Mouse (Mus musculus) spleen, adult 2 months (tissue): ENCODE results near the gene Sst. TPM values are rescaled to one million over a fixed set of nuclear protein-coding genes. Genes with fewer than 3 reads are reported as not detected.

ENCODE experiments used
- DNase-seq, 2 experiments: peaks; one replicate each; pipeline versions ENCODE4 v3.0.0 to v3.0.0-alpha.2; 2012 to 2021; ENCODE audit warnings: low spot score in 2 of 2, low read depth in 1 of 2
- H3K27ac ChIP-seq: fragments of 200-500 bp; 2 replicates; pipeline ENCODE4 v1.5.1; 2012; ENCODE audit warnings: low read length, inconsistent platforms; ENCODE audit not compliant: insufficient read depth
- H3K27me3 ChIP-seq: fragments of 200-500 bp; 2 replicates; pipeline ENCODE4 v1.6.1; 2012; ENCODE audit warnings: mild to moderate bottlenecking, moderate library complexity, low read length, inconsistent platforms; ENCODE audit not compliant: control insufficient read depth, insufficient read depth
- H3K36me3 ChIP-seq: fragments of 200-500 bp; 2 replicates; pipeline ENCODE4 v1.6.1; 2012; ENCODE audit warnings: mild to moderate bottlenecking, low read length, inconsistent platforms; ENCODE audit not compliant: control insufficient read depth, insufficient read depth
- H3K4me1 ChIP-seq: fragments of 200-500 bp; 2 replicates; pipeline ENCODE4 v1.6.1; 2011; ENCODE audit warnings: inconsistent platforms; ENCODE audit not compliant: control insufficient read depth, insufficient read depth, insufficient read length
- H3K4me3 ChIP-seq: fragments of 200-500 bp; 2 replicates; pipeline ENCODE4 v1.5.1; 2011; ENCODE audit warnings: mild to moderate bottlenecking, inconsistent platforms; ENCODE audit not compliant: insufficient read depth, insufficient read length; ENCODE audit errors: extremely low read depth
- CTCF ChIP-seq: fragments of 200-500 bp; IDR thresholded peaks from 2 replicates; pipeline ENCODE4 v1.5.1; 2011; ENCODE audit warnings: mild to moderate bottlenecking, inconsistent platforms; ENCODE audit not compliant: insufficient read depth, insufficient read length, insufficient replicate concordance; ENCODE audit errors: extremely low read depth
- POLR2A ChIP-seq: fragments of 200-500 bp; IDR thresholded peaks from 2 replicates; pipeline ENCODE4 v1.6.1; 2011; ENCODE audit warnings: low read depth, low read length, inconsistent platforms
- WGBS: fragments of 180-500 bp; shearing (Covaris S2); methylation state at CpG from one replicate; pipeline ENCODE4 v1.1.7; 2018; 5-methylcytosine and 5-hydroxymethylcytosine counted together
- polyA plus RNA-seq: library from polyadenylated mRNA; depleted of rRNA; stranded (reverse); fragments of >200 nt; gene quantifications from 2 replicates; pipeline ENCODE4 v1.2.3, GENCODE M21; 2012; rRNA removed

Gene Sst
- polyA plus RNA-seq, 1 experiment: not detected

DNA sequence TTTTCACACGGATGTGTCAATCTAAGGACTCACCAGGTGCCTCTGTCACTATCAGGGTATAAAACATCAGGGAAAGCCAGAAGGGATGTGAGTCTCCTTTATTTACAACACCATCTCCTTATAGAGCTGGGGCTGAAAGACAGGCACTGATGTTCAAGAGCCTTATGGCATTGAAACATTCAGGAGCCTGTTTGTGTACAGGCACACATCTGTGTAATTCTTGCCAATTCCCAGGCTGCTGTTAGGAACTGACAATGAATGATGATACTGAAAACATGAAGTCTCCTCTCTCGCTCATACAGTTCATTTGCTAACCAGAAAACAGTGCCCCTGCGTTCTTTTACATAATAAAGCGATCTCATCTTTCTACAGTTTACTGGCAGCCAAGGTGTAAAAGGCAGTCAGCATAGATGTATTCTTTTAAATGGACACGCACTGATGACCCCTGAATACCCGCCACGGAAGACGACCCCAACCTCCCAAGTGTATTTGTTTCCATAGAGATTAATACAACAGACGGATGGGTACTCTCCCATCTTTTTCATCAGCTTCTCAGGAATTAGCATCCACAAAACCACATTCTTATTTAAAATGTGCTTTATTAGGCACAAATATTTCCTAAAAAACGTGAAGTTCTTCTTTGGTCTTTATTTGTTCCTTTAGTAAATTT lies 2.7 kb downstream of the Sst start:
- H3K4me1 ChIP-seq: no peaks in the 10 kb centered on the region
- H3K36me3 ChIP-seq: no peaks in the 10 kb centered on the region
- 77% methylated on average over 10 of the region's 10 CpGs for WGBS
- DNase-seq: no peak
- H3K27ac ChIP-seq: no peak overlapping the region
- no peak overlapping the region for H3K4me3 ChIP-seq
- TF ChIP-seq POLR2A (no peak), CTCF (no peak)
- peaks cover 2% of the 10 kb centered on the region; the same call in 1 of the 2 replicates for H3K27me3 ChIP-seq

DNA sequence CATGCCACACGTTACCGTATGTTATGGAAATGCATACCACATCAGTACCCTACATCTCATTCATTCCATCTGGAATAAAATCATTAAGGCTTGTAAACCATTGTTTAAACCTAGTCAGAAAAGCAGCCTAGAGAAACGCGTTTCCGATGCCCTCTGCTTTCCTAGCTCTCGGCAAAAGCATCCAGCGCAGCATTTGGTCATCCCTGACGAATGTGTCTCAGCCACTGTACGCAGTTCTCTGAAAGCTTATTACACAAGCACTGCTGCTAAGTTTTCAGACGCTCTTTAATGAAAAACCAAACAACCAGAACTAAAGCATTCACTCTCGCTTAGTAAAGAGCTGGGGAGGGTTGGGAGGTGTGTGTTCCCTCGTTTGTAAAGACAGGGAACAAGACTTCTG lies 5.7 kb downstream of the Sst start:
- 85% methylated on average over 12 of the region's 12 CpGs for WGBS
- Histone ChIP-seq H3K36me3 (no peaks in the 10 kb centered on the region), H3K27ac (no peak overlapping the region), H3K4me3 (no peak overlapping the region), H3K4me1 (no peaks in the 10 kb centered on the region), H3K27me3 (no peaks in the 10 kb centered on the region; the same call in 1 of the 2 replicates)
- DNase-seq: no peak
- TF ChIP-seq POLR2A (no peak), CTCF (no peak)

DNA sequence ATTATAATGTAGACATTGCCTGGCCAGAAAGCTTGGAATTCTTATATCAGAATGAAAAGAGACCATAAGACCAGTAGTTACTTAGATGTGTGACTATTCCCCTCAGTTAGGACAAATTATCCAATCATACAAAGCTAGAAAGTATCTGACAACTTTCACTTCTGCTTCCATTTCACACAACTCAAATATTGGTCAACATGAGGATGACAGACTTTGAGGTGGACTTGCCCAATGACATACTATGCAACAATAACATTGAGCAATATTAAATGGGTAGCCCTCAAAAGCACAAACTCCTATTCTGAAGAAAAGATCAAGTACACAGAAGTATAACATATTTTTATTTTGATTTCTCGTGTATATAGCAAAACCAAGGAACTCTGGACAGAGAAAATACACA lies 35.5 kb downstream of the Sst start:
- Histone ChIP-seq H3K27me3 (no peaks in the 10 kb centered on the region), H3K36me3 (no peaks in the 10 kb centered on the region), H3K4me3 (no peak overlapping the region), H3K4me1 (no peaks in the 10 kb centered on the region), H3K27ac (no peak overlapping the region)
- WGBS: 66% methylated on average over 1 of the region's 1 CpGs
- DNase-seq: no peak
- TF ChIP-seq POLR2A (no peak), CTCF (no peak)

DNA sequence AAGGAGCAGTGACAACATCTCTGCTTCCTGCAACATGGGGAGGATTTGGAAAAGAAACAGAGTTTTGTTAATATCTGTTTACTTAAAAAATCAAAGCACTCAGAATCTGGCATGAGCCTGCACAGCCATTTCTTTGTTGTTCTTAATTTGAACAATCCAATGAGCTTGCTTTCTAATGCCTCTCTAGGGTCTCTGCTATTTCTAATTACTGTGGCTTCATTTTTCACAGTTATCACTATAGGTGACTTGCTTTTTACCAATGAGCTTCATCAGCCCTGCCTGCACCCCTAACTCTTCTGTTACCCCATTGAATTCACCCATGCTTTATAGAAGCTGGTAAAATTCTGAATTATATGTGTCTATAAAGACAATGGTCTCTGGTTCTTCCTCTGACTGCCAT lies 41.0 kb downstream of the Sst start:
- Histone ChIP-seq H3K4me1 (no peaks in the 10 kb centered on the region), H3K36me3 (no peaks in the 10 kb centered on the region), H3K4me3 (no peak overlapping the region), H3K27ac (no peak overlapping the region), H3K27me3 (no peaks in the 10 kb centered on the region)
- DNase-seq: no peak
- TF ChIP-seq POLR2A (no peak), CTCF (no peak)

DNA sequence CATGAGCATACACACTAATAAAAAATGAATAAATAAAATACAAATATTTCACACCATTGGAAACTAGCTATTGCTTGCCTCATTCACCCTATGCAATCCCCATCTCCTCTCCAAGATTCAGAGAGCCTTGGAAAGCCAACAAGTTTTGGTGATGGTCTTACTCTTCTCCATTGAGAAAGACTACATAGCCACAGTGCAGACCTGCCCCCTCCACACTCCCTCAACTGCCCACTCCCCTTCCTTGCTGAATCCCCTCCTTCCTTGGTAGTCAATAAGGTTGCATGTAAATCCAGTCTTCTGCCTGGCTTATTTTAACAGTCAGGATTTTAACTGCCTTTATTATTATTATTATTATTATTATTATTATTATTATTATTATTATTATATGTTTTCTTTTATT lies 41.6 kb downstream of the Sst start:
- Histone ChIP-seq H3K27me3 (no peaks in the 10 kb centered on the region), H3K4me1 (no peaks in the 10 kb centered on the region), H3K4me3 (no peak overlapping the region), H3K27ac (no peak overlapping the region), H3K36me3 (no peaks in the 10 kb centered on the region)
- no peak for DNase-seq
- TF ChIP-seq CTCF (no peak), POLR2A (no peak)

DNA sequence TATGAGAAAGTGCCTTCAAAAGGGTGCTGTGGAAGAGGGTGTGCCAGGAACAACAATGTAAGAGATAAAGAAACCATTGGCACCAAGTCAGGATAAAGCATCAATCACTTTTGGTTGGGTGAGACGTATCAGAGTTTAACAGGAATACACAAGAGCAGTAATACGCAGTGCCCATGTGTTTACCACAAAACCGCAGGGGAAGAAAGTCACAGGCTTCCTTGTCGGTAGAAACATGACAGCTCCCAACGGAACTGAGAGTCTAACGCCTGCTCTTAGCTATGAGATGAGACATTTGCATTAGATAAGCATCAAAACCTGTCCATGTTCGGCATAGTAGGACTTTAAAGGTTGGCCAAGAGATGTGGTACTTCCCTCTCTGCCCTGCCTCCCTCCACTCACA lies 46.1 kb downstream of the Sst start:
- Histone ChIP-seq H3K4me3 (no peak overlapping the region), H3K27ac (no peak overlapping the region), H3K27me3 (no peaks in the 10 kb centered on the region), H3K36me3 (no peaks in the 10 kb centered on the region), H3K4me1 (no peaks in the 10 kb centered on the region)
- TF ChIP-seq POLR2A: no peak
- no peak for TF ChIP-seq CTCF
- DNase-seq: no peak
- WGBS: 54% methylated on average over 7 of the region's 7 CpGs

DNA sequence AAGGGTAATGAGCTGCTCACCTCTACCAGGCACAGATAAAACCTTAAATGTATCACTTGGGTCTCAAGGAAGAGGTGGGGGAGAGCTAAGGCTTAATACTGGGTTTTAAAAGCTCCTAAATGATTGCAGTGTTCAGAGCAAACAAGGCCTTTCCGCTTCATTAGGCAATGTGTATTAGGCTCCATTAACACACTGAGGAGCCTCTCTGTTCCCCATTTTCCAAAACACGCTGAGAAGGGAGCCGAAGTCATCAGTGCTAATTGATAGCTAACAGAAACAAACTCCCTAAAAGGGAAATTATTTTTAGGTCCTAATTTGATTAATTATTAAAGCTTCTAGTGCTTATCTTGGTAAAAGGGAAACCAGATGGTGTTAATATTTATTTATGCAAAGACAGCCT lies 48.1 kb downstream of the Sst start:
- no peak for DNase-seq
- TF ChIP-seq POLR2A (no peak), CTCF (no peak)
- Histone ChIP-seq H3K27ac (no peak overlapping the region), H3K27me3 (no peaks in the 10 kb centered on the region), H3K4me1 (no peaks in the 10 kb centered on the region), H3K4me3 (no peak overlapping the region), H3K36me3 (no peaks in the 10 kb centered on the region)
- WGBS: 88% methylated on average over 3 of the region's 3 CpGs

Other genes starting within 250 kb of the Sst start
- gene Rtp2, start 41.4 kb upstream of the Sst start, polyA plus RNA-seq: not detected in 2 replicates
- gene Gm37419, start 97.5 kb upstream of the Sst start, polyA plus RNA-seq: not detected in 2 replicates
- 24.1 and 29.3 TPM in 2 replicates for gene Bcl6, start 97.9 kb upstream of the Sst start, polyA plus RNA-seq